Mouse (Mus musculus) adrenal gland, adult 8-10 months (tissue): ENCODE measurements at regions not wholly inside any gene's neighbourhood (a gene's known extent, or its start where the extent isn't known, plus 50 kb on each side); places are given as distances from the start of the nearest gene placed in this dataset.

Source experiments
- DNase-seq: peaks from one replicate; pipeline ENCODE4 v3.0.0; 2022

DNA sequence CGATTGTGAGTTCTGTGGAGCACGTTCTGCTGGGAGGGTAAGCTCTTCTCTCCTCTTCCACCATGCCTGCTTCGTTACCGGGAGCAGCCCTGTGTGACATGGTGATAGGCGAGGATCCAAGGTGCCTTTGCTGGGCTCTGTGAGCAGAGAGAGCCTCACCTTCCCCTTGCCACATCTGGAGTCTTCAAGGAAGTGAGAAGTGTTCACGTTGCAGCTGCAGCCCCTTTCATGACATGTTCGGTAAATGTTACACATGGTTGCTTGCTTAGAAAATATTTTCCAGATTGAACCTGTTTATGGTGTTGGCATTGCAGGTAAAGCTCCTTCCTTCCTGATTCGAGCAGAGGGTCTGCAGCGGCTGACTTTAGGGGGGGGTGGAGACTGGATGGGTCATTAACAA, 244.0 kb downstream of the Ttll7 start:
- DNase-seq: no peak

DNA sequence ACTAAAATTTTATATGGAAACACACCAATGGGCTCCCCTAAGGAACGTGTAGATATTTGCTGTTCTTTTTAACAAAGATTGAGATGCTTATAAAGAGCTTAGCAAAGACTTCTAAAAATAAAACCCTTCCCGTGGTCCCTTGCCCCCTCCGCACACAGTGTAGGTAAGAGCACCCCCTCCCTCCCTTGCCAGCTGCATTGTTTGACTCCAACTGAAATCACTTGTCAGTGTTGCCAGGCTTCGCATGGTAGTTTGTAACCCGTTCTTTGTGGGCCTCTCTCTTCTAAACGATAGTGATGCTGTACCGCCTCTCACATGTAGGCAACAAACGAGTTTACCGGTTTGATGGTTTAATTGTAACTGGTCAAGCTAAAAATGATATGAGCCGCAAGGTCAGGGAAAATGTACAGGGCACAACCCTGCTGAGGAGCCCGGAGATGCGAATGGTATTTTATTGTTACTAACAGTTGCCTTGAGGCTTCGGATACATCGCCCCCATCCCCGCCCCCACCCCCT, 246.0 kb downstream of the Ttll7 start:
- DNase-seq: no peak

DNA sequence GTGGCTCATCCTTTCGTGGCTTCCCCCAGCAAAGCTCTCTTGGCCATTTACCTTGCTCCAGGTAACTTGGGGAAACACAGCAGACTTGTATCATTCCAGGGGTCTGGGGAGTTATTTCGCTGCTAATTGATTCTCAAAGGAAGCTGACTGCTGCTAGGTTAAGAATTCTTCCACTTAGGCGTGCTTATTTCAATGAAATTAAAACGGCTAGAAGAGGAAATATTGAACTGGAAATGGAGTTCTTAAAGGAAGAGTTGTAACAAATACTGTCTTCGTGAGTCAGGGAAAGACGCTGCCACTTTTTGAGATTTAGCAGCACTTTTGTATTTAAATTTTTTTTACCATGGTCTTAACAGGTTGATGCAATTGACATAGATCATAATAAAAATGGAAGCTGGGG, 246.4 kb downstream of the Ttll7 start:
- no peak for DNase-seq

DNA sequence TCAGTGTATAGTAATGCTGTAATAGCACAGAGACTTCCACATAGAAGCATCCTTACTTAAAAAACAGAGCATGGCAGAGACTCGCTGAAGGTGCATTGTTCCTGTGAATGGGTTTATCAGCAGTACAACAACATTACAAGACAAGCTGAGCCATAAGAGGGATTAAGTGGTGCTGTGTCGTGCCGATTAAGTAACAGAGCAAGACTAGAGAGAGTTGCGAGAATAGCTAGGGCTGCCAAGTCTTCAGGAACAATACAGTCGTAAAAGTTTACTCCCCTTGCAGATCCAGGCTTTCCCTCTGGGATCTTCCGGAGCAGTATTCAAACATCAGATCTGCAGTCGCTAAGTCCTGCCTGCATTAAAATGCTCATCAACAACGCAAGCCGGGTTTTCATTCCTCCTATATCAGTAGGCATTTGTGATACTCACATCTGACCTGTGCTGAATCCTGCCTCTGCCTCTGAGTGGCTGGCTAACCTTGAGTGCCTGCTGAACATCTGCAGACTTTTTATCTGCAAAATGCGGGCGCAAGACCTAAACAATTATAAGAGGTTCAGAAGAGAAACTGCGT, 247.1 kb downstream of the Ttll7 start:
- no peak for DNase-seq

DNA sequence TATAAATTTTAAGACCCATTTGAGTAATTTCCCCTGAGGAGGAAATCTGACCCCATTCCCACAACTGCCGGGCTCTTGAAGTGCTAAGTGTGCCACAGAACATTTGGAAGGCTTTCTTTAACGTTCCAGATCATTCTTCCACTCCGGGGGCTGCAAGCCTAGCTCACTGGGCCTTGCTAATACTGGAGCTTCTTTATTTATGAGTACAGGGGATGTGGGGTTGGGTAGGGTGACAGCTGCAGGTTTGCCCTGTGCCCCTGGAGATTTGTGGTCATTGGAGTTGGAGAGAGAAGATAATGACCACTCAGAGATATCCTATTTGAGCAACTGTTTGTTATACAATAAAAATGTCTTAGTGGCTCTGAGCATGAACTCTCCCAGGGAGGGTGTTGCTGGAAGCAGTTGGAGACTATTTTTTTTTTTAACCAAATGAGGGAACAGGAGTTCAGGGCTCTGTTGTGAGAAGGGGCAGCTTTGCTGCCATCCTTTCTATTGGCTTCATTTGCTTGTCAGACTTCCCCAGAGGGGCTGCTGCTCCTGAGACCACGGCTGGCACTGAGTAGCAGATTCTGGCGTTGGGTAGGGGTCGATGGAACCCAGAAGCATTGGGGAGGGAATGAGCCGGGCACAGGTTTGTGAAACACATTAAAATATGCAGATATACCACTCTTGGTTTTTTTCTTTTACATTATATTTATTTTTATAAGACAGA, 249.0 kb downstream of the Ttll7 start:
- no peak for DNase-seq

DNA sequence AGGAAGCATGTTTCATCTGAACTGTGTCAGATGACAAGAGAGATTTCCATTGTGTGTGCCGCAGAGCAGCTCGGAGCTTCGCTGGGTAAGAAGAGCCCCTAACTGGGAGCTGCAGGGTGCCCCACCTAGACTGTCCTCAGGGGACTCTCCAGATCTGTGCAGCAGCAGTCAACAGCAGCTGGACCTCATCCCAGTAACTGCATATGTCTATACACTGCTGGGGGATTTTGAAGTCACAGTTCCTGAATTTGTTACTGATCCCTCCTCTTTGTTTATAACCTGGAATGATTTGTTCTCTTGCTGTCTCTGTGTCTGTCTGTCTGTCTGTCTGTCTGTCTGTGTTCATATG, 249.6 kb downstream of the Ttll7 start:
- no peak for DNase-seq

DNA sequence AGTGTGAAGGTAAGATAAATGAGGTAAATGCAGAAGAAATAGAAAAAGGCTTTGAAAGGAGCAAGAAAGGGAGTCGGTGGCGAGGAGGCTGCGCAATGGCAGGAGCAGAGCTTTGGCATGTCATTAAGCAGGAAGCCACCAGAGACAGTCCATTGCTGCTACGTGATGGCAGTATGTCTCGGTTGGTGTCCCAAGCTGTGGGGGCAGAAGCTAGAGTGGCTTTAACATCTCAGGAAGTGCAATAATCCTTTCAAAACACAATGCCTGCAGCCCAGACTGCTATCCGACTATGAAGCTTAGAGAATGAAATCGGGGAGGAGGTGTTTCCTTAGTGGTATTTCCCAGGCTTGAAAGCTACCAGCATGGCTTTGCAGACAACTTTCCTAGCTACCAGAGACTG, 251.3 kb downstream of the Ttll7 start:
- no peak for DNase-seq

DNA sequence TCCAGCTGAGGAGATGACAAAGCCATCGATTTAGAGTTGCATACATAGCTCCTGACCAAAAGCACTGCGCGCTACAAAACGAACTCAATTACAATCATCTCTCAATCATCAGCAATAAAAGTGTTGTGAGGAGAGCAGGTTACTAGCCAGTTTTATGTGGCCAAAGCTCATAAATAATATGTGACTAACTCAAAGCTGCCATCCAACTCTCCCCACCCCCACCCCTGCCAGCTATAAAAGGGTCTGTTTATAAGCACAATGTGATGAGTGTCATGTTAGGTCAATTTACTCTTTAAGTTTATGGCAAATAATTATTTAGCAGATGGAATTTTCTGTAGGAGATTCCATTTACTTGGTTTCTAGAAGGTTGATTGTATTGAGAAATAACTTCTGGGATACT, 265.4 kb downstream of the Ttll7 start:
- DNase-seq: no peak

DNA sequence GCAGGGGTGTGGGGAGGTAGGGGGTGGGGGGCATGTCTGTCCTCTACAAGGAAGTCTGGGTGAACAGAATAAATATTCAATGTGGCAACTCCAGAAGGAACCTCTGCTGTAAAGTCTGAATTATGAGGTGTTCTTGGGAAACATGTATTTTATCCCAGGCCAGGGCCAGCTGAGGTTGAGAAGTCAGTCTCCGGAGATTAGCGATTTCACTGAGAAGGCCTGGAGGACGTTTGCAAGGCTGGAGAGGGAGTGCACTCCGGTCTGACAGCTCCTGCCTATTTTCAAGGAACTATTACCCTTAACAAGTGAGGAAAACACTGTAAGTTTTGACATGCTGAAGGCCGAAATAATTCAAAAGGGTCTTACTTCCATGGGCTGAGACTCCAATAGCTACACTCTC, 265.9 kb downstream of the Ttll7 start:
- peak; percentile 47 for DNase-seq

DNA sequence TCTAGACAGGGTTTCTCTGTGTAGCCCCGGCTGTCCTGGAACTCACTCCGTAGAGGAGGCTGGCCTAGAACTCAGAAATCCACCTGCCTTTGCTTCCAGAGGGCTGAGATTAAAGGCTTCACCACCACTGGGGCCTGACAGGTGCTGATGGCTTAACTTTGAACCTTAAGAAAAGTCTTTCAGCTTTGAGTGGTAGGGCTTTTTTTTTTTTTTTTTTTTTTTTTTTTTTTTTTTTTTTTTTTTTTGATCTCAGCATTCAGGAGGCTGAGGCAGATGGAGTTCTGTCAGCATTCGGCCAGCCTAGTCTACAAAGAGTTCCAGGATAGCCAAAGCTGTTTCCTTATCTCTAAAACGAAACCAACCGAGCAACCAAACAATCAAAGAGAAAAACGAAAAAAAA, 266.5 kb downstream of the Ttll7 start:
- DNase-seq: no peak

DNA sequence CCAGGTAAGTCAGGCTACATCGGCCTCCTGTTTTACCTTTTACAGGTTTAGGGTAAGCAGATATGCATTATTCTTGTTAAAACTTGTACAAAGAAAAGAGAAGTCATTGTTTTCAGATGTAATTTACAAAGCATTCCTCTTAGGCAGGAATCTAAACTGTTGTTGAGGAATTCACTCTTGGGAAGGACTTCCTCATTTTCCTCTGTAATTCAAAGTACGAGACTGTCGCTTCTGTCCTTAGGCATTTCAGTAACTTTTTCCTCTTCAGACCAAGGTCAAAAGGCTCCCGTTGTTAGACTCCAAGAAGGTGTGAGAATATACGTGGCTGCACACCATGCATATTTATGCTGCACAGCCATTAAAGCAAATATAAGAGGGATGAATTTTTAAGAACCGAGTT, 269.7 kb downstream of the Ttll7 start:
- DNase-seq: no peak

DNA sequence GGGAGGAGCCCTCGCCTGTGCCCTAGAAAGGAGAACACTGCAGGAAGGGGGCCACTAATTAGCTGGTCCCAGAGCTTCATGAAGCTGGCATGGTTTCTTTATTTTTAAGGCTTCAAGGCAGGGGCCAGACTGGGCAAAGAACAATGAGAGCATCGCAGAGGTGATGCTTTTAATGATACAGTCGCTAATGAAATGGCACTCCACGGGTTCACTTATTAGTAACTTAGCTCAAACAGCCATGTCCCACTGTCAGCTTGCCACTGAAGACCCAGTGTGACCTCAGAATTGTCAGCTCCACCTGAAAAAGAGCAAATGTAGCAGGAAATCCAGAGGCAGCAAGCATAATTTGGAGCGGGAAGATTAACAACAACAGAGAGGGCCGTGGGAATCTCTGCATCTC, 275.6 kb downstream of the Ttll7 start:
- no peak for DNase-seq

DNA sequence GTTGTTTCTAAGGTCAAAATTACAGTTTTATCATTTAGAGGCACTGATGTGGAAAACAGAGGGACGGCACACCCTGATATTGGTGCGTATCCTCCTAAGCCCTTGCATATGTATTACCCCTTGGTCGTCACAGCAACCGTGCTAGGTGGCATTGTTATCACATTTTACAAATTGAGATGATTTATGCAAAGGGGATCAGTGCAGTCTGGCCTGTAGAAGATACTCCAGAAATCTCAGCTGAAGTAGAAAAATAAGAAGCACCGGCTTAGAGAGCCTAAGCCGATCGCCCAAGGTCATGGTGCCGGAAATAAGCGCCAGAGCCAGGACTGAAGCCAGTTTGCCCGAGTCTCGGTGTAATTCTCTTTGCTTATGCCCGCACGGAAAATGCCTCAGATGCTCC, 280.7 kb downstream of the Ttll7 start:
- no peak for DNase-seq

DNA sequence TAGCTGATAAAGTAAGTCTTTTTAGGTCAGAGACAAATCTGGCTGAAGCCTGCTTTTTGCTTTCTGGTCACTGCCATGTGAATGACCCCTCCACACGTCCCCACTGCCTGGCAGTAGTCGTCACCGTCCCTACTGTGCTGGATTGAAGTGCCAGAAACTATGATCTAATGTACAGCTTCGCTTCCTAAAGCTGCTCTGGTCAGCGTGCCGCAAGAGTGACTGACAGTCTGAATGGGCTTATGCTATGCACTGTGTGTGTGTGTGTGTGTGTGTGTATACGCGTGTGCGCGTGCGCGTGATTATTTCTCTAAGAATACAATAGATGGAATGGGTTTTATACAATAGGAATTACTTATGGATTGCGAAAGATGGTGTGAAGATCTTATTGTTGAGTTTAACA, 281.2 kb downstream of the Ttll7 start:
- no peak for DNase-seq

DNA sequence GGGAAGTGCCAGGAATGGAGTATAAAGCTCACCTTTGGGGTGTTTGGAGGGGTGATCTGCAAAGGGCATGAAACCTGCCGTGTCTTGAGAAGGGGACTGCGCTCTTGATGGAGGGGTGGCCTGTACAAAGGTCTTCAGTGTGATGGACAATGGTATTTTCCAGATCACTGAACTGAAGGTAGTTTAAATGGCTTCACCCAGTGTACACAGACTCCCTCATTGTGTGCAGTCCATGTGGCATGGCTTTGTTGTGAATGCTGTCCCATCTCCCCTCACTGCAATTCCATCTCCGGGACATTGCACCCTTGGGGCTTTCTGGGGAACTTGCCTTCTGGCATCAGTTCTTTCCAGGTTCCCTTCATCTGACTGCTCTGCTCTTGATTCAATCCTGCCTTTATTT, 288.2 kb downstream of the Ttll7 start:
- no peak for DNase-seq

DNA sequence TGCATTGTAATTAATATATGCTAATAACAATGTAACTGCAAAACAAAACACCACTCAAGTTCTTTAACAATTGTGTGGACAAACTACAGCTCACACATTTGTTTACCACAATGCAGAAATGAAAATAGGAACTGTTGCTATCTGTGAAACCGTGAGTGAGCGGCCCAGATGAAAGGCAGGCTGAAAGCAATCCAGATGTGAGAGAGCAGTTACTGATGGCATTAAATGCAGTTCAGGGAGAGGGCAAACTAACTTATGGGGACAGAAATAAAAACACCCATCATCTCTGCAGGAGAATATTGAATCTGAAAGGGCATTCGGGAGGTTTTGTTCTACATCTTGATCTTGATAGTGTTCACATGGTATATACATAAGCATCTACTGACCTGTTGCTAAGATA, 301.3 kb downstream of the Ttll7 start:
- no peak for DNase-seq

DNA sequence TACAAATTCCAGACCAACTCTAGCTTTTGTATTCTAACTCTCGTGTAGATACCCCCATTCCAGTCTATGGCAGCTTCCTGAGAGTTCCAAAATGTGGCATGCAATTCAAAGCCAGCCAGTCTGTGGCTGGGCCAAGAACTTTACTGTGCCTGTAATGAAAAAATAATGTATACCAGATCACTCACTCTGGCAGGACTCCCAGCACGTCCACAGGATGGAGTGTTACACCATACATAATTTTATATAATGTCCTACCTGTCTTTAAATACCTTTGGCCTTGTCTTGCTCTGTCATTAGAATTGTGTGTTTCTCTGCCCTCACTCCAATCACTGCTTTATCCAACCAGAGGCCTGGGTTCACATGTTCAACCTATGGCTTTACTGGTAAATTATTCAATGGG, 301.8 kb downstream of the Ttll7 start:
- DNase-seq: no peak

DNA sequence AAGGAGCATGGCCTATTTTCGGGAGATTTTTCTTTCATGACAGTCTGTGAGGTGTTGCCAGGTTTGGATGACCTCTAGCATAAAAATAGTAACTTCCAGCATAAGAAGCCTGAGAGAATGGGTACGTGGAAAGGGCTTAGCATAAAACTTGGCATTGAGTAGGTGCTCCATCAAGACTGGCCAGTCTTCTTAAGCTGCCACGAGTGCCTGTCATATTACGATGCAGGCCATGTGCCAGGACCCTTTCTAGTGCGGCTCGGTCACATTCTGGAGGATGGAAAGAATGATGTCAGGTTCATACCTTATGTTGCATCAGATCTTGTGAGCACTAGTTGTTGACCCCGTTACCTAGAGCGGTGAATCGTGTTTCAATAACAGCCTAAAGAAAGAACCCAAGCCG, 311.0 kb downstream of the Ttll7 start:
- DNase-seq: peak; percentile 41

DNA sequence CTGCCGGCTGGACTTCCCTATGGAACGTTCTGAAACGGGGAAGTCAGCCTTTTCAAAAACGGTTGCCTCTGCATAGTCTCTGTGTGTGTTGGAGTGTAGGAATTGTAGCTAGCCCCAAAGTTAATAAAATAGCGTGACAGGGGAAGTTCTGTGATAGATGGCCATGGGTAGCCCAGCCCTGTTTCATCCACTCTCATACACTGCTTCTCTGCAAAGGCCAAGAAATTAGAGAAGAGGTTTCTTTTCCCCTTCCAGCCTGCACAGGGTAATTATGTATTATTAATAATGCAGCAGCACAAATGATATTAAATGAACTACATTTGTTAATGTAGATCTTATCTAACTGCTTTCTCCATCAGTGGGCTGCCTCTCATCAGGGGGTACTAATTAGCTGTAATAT, 311.4 kb downstream of the Ttll7 start:
- DNase-seq: no peak

DNA sequence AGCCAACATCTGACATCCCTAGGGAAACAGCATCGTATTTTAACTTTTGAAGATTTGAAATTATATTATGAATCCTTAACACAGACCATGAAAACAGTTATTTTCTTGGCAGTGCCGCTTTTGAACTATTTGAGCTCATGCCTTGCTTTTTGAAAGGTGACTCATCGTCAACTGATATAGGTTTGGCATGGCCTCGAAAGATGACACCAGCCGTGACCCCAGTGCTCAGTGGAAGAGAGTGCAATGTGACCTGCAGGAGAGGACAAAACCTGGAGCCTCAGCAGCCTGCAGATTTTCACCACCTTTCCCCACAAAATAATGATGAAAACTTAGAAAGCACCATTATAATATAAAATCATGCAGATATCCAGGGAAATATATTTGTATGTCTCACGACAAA, 312.8 kb downstream of the Ttll7 start:
- DNase-seq: peak; percentile 68

DNA sequence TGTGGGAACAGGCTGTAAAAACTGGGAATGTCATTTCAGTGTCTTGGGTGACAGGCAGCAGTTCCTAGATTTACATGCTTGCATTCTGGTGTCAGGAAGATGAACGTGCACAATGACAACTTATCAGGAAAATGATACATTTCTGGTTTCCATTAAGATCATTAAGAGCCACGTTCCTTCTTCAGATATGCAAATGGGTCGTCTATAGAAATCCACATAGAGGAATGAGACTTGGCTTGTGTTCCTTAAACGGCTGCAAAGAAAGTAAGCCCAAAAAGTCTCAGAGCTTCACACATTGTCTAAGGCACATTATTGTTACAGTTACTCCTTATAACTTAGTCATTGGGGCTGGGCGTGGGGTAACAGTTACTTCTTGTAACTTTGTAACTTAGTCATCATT, 314.4 kb downstream of the Ttll7 start:
- DNase-seq: no peak

DNA sequence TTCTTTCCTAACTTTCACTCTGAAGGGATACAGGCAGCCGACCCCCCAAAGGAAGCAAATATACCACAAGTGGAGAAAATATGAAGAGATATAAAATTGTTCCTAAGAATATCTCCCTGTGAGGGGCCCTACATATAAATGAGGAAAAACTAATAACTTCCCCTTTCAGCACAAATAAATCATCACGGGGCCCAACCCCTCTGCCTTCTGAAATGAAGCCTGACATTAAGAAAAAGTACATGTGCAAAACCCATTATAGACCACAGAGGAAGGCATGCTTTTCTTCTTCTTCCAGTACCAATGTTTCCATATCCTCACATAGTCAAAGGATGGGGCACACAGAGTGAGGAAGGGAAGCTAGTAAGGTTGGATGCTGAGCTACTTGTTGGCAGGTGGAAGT, 317.0 kb downstream of the Ttll7 start:
- no peak for DNase-seq

DNA sequence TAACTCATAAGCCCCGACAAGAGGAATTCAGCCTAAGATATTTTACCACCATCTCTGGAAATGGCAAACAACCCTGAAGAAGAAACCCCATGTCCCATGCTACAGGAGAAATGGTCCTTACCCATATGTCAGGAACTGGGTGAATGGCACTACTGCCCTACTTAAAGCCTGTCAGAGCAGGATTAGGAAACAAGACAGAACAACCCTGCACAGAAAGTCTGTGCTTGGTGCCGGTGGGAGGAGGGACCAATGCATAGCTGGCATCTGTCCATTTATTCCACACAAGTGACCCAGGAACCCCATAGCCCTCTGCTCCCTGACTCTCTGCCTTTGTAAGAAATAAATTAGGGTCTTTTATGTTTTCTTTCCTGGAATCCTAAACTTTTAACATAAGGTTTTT, 317.9 kb downstream of the Ttll7 start:
- no peak for DNase-seq

DNA sequence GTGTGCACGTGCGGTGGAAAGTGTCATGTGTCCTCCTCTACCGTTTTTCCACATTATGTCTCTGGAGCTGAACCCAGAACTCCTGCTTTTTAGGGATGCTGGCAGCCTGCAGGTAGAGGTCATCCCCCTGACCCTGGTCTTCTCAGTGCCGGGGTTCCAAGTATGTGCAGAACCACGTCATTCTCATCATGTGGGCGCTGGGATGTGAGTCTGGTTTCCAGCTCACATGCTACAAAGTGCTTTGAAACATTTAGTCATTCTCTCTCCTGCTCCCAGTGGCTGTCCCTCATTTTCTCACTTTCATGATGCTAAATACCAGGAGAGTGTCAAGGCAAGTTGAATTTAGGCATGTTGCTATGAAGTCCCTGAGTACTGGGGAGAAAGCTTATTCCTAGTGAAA, 326.6 kb downstream of the Ttll7 start:
- no peak for DNase-seq

DNA sequence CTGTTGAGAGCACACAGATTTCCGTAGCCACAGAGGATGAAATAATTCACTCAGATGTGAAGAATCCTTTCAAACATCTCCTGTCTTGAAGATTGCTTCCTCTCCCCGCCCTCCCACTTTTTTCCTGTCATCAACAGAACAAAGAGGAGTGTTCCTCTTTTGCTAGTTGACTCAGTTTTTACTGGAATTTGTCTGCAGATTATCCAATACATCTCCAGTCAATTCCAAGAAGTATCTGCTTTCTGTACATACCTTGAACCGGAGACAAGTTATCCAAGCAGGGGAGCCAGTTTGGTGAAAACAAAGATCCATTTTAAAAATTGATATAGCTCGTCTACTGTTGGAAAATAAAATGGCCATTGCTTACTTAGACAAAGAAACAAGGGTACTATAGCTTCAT, 328.5 kb downstream of the Ttll7 start:
- no peak for DNase-seq
